Mouse (Mus musculus): ENCODE results near the gene Slit3. TPM values are rescaled to one million over a fixed set of nuclear protein-coding genes. Genes with fewer than 3 reads are reported as not detected.

Slit3 gene
- polyA plus RNA-seq, 2 experiments, result 0.20 to 0.23 TPM

GRCm38 (mm10) chr11:35320518-35320917, 199.5 kb downstream of the Slit3 start:
- no peak overlapping the region for H3K27ac ChIP-seq
- H3K36me3 ChIP-seq (replicated peaks; ENCODE audit: control insufficient read depth, insufficient read depth, low read depth), result no peaks in the 10 kb centered on the region
- no peak for DNase-seq (ENCODE audit: low read depth in 3 of 3, low spot score in 3 of 3)
- H3K4me2 ChIP-seq (ENCODE audit: low read depth), result no peak overlapping the region
- ATAC-seq (ENCODE audit: insufficient read depth), result no peak
- H3K27me3 ChIP-seq (ENCODE audit: control insufficient read depth, insufficient read depth, low read length), result no peaks in the 10 kb centered on the region
- no peaks in the 10 kb centered on the region for H3K4me1 ChIP-seq (replicated peaks; ENCODE audit: control insufficient read depth in 2 of 2, insufficient read depth in 2 of 2, low read length in 1 of 2)
- no peak overlapping the region for H3K4me3 ChIP-seq (ENCODE audit: insufficient read depth in 1 of 2, low read depth in 2 of 2, low read length in 2 of 2)
- no peaks in the 10 kb centered on the region for H3K9me3 ChIP-seq (ENCODE audit: control insufficient read depth, low read length)
- no peak overlapping the region for H3K9ac ChIP-seq (replicated peaks)
- 73% methylated on average over 3 of the region's 3 CpGs for WGBS (ENCODE audit: insufficient replicate concordance)
- TF ChIP-seq CTCF (IDR thresholded peaks at IDR 0.05; ENCODE audit: low read depth) (no peak), EP300 (IDR thresholded peaks at IDR 0.05; ENCODE audit: low read depth) (no peak)

GRCm38 (mm10) chr11:35324397-35324796, 203.4 kb downstream of the Slit3 start:
- no peaks in the 10 kb centered on the region for H3K4me1 ChIP-seq (replicated peaks; ENCODE audit: control insufficient read depth in 2 of 2, insufficient read depth in 2 of 2, low read length in 1 of 2)
- DNase-seq (ENCODE audit: low read depth in 3 of 3, low spot score in 3 of 3) (no peak), ATAC-seq (ENCODE audit: insufficient read depth) (no peak)
- H3K4me3 ChIP-seq (ENCODE audit: insufficient read depth in 1 of 2, low read depth in 2 of 2, low read length in 2 of 2), result no peak overlapping the region
- 34% methylated on average over 5 of the region's 5 CpGs for WGBS (ENCODE audit: insufficient replicate concordance)
- no peak overlapping the region for H3K9ac ChIP-seq (replicated peaks)
- H3K36me3 ChIP-seq (replicated peaks; ENCODE audit: control insufficient read depth, insufficient read depth, low read depth), result no peaks in the 10 kb centered on the region
- no peak overlapping the region for H3K27ac ChIP-seq
- no peaks in the 10 kb centered on the region for H3K9me3 ChIP-seq (ENCODE audit: control insufficient read depth, low read length)
- H3K27me3 ChIP-seq (ENCODE audit: control insufficient read depth, insufficient read depth, low read length), result no peaks in the 10 kb centered on the region
- TF ChIP-seq CTCF (IDR thresholded peaks at IDR 0.05; ENCODE audit: low read depth) (no peak), EP300 (IDR thresholded peaks at IDR 0.05; ENCODE audit: low read depth) (no peak)
- H3K4me2 ChIP-seq (ENCODE audit: low read depth), result no peak overlapping the region

GRCm38 (mm10) chr11:35325131-35325995, 204.3 kb downstream of the Slit3 start:
- Histone ChIP-seq H3K4me3 (ENCODE audit: insufficient read depth in 1 of 2, low read depth in 2 of 2, low read length in 2 of 2) (no peak overlapping the region), H3K9me3 (ENCODE audit: control insufficient read depth, low read length) (no peaks in the 10 kb centered on the region), H3K9ac (replicated peaks) (no peak overlapping the region), H3K4me1 (replicated peaks; ENCODE audit: control insufficient read depth in 2 of 2, insufficient read depth in 2 of 2, low read length in 1 of 2) (no peaks in the 10 kb centered on the region), H3K27ac (no peak overlapping the region), H3K4me2 (ENCODE audit: low read depth) (no peak overlapping the region), H3K27me3 (ENCODE audit: control insufficient read depth, insufficient read depth, low read length) (no peaks in the 10 kb centered on the region), H3K36me3 (replicated peaks; ENCODE audit: control insufficient read depth, insufficient read depth, low read depth) (no peaks in the 10 kb centered on the region)
- TF ChIP-seq CTCF (IDR thresholded peaks at IDR 0.05; ENCODE audit: low read depth) (no peak), EP300 (IDR thresholded peaks at IDR 0.05; ENCODE audit: low read depth) (no peak)
- no peak for ATAC-seq (ENCODE audit: insufficient read depth)
- 29% methylated on average over 10 of the region's 10 CpGs for WGBS (ENCODE audit: insufficient replicate concordance)
- DNase-seq (ENCODE audit: low read depth in 3 of 3, low spot score in 3 of 3), result no peak

- no peak overlapping the region for H3K4me3 ChIP-seq (ENCODE audit: insufficient read depth in 1 of 2, low read depth in 2 of 2, low read length in 2 of 2)
- DNase-seq (ENCODE audit: low read depth in 3 of 3, low spot score in 3 of 3), result no peak
- H3K4me2 ChIP-seq (ENCODE audit: low read depth), result no peak overlapping the region
- no peaks in the 10 kb centered on the region for H3K4me1 ChIP-seq (replicated peaks; ENCODE audit: control insufficient read depth in 2 of 2, insufficient read depth in 2 of 2, low read length in 1 of 2)
- H3K27ac ChIP-seq, result no peak overlapping the region
- no peaks in the 10 kb centered on the region for H3K9me3 ChIP-seq (ENCODE audit: control insufficient read depth, low read length)
- TF ChIP-seq EP300 (IDR thresholded peaks at IDR 0.05; ENCODE audit: low read depth) (no peak), CTCF (IDR thresholded peaks at IDR 0.05; ENCODE audit: low read depth) (no peak)
- H3K27me3 ChIP-seq (ENCODE audit: control insufficient read depth, insufficient read depth, low read length), result no peaks in the 10 kb centered on the region
- no peak overlapping the region for H3K9ac ChIP-seq (replicated peaks)
- ATAC-seq (ENCODE audit: insufficient read depth), result no peak
- no peaks in the 10 kb centered on the region for H3K36me3 ChIP-seq (replicated peaks; ENCODE audit: control insufficient read depth, insufficient read depth, low read depth)
- 17% methylated on average over 3 of the region's 3 CpGs for WGBS (ENCODE audit: insufficient replicate concordance)
Observed at GRCm38 (mm10) chr11:35326346-35326745, 205.3 kb downstream of the Slit3 start.

GRCm38 (mm10) chr11:35327899-35328298, 206.9 kb downstream of the Slit3 start:
- H3K27me3 ChIP-seq (ENCODE audit: control insufficient read depth, insufficient read depth, low read length), result no peaks in the 10 kb centered on the region
- WGBS (ENCODE audit: insufficient replicate concordance), result 60% methylated on average over 1 of the region's 1 CpGs
- no peak for ATAC-seq (ENCODE audit: insufficient read depth)
- no peak for TF ChIP-seq CTCF (IDR thresholded peaks at IDR 0.05; ENCODE audit: low read depth)
- no peak for TF ChIP-seq EP300 (IDR thresholded peaks at IDR 0.05; ENCODE audit: low read depth)
- no peaks in the 10 kb centered on the region for H3K9me3 ChIP-seq (ENCODE audit: control insufficient read depth, low read length)
- no peak overlapping the region for H3K9ac ChIP-seq (replicated peaks)
- DNase-seq (ENCODE audit: low read depth in 3 of 3, low spot score in 3 of 3), result no peak
- no peaks in the 10 kb centered on the region for H3K4me1 ChIP-seq (replicated peaks; ENCODE audit: control insufficient read depth in 2 of 2, insufficient read depth in 2 of 2, low read length in 1 of 2)
- no peak overlapping the region for H3K27ac ChIP-seq
- H3K4me3 ChIP-seq (ENCODE audit: insufficient read depth in 1 of 2, low read depth in 2 of 2, low read length in 2 of 2), result no peak overlapping the region
- no peaks in the 10 kb centered on the region for H3K36me3 ChIP-seq (replicated peaks; ENCODE audit: control insufficient read depth, insufficient read depth, low read depth)
- no peak overlapping the region for H3K4me2 ChIP-seq (ENCODE audit: low read depth)

All from liver, embryonic 14.5 days (tissue).